Mouse (Mus musculus): ENCODE measurements around the gene Gnpat.

GRCm38 (mm10) chr8:124813326-124813725, 49.5 kb upstream of the Gnpat start:
- no peak for TF ChIP-seq POLR2A (IDR thresholded peaks at IDR 0.05; ENCODE audit: insufficient read depth, low read depth, low read length)
- no peak for TF ChIP-seq CTCF (IDR thresholded peaks at IDR 0.05; ENCODE audit: insufficient read depth, low read depth, low read length)

Measured in olfactory bulb, adult 2 months (tissue).